Mouse (Mus musculus): ENCODE data around the gene Fam234a. TPM values are rescaled to one million over a fixed set of nuclear protein-coding genes. Genes with fewer than 3 reads are reported as not detected.
A peak's percentile ranks its signal among the peaks of the same experiment; 100 is the strongest.
"Not testable (repeated sequence)": the region's sequence is repeated elsewhere in the genome, so short reads cannot be mapped to it uniquely, and the experiment has no call there.

Gene Fam234a
- 9.1 and 9.5 TPM in 2 replicates for total RNA-seq (2017)

DNA sequence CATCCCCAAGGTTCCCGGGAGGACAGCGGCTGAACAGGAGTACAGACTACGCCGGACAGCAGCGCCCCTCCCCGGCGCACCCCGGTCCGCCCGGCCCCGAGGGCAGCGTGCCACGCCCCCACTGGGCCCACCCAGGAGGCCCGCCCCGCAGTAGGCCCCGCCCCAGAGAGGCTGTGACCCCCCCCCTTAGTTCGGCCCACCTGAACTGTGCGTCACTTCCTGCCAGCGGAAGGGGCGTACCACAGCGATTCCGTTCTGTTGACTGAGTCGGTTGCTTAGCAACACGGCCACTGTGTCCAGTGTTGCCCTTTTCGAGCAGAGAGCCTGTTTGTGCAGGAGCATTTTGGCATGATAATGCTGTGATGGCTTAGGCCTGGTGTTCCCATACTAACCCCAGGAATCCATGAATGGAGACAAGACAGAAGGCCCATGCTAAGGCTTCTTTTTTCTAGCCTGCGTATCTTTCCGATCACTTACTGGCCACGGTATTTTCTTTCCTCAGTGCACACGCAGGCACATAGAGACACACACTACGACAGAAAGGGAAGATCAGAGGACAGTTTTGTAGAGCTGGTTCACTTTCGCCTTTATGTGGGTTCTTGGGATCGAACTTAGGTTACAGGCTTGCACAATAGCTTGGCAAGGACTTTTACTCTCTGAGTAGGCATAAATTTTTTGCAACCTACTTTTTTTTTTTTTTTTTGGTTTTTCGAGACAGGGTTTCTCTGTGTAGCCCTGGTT lies at the start of gene Fam234a:
Fam234a (minus strand) TSS at position 142 of the 741 bp plus-strand sequence.
- peak; percentile 92 to 96 for ATAC-seq (replicated peaks in 1 of 2; ENCODE audit: insufficient read depth in 1 of 2, low FRiP score in 2 of 2, low TSS enrichment in 1 of 2, low read depth in 1 of 2, poor library complexity in 2 of 2, severe bottlenecking in 2 of 2)

DNA sequence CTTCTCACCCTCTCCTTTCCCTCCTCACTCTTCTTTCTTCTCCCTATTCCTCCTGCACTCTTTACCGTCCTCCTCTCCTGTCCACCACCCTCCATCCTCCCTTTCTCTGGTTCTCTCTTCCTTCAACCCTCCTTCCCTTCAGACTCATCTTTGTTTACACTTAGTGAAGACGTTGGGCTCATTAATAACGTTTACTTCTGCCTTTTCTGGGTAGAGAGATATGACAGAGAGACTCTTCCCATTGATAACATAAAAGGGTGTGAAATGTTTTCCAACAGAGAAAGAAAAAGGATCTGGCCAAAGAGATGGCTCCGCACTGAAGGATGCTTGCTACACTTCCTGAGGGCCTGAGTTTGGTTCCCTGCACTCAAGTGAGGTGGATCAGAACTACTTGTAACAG lies 45.4 kb upstream of the Fam234a start:
- no peak for ATAC-seq (replicated peaks in 1 of 2; ENCODE audit: insufficient read depth in 1 of 2, low FRiP score in 2 of 2, low TSS enrichment in 1 of 2, low read depth in 1 of 2, poor library complexity in 2 of 2, severe bottlenecking in 2 of 2)

DNA sequence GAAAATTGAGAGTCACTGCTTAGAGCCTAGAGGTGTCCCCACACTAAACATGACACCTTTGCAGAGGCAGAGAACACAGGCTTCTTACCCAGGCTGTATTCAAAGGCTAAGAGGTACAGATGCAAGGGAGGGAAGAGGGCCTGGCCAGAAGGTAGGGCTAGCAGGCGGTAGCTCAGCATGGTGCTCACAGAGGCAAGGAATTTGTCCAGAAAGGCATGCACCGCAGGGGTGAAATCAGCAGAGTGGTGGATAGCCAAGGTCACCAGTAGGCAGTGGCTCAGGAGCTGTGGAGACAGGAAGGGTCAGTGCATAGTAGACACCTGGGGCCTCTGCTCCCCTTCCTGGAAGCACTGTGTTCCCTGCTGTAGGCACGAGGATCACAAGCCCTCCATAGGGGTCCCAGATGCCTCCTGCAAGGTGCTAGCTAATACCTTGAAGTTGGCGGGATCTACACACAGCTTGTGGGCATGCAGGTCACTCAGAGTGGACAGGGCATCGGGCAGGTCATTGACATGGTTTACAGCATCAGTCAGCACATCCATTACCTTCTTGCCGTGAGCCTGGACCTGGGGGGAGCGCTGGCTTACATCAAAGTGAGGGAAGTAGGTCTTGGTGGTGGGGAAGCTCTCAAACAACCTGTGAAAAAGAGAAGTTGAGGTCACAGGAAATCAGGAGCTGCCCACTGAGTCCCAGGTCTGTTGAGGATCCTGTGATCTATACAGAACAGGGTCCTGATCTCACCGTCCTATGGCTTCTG lies 42.3 kb upstream of the Fam234a start:
- ATAC-seq (replicated peaks in 1 of 2; ENCODE audit: insufficient read depth in 1 of 2, low FRiP score in 2 of 2, low TSS enrichment in 1 of 2, low read depth in 1 of 2, poor library complexity in 2 of 2, severe bottlenecking in 2 of 2), result no peak

DNA sequence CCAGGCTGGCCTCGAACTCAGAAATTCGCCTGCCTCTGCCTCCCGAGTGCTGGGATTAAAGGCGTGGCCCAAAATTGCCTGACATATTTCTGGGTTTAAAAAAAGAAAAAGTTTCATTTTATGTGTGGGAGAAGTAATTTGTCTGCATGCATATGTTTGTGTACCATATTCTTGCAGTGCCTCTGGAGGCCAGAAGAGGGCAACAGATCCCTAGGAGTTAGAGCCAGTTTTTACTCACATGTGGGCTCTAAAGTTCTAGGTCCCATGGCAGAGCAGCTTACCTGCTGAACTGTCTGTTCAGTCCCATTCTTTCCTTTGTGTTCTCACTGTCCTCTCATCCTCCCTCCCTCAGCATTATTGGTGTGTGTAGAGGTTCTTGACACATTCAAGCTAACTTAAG lies 32.7 kb upstream of the Fam234a start:
- ATAC-seq (replicated peaks in 1 of 2; ENCODE audit: insufficient read depth in 1 of 2, low FRiP score in 2 of 2, low TSS enrichment in 1 of 2, low read depth in 1 of 2, poor library complexity in 2 of 2, severe bottlenecking in 2 of 2), result peak in 1 of 2 experiments; percentile 62; a peak in 1 of 4 replicates

DNA sequence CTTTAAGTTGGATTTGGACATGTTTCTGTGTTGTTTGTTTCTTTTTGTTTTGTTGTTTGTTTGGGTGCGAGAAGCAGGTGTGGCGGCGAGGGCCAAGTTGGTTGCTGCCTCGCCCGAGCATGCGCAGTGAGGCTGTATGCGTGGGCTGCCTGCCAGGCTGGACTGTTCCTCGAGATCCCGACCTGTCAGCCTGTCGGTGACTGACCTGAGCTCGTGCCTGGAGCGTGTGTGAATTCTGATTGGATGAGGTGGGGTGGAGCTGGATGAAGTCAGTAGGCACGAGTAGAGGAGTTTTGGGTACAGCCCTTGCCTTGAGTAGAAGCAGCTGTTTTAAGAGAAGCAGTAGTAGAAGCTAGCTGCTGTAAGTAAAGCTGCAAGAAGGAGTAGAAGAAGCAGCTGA lies 31.9 kb upstream of the Fam234a start:
- no peak for ATAC-seq (replicated peaks in 1 of 2; ENCODE audit: insufficient read depth in 1 of 2, low FRiP score in 2 of 2, low TSS enrichment in 1 of 2, low read depth in 1 of 2, poor library complexity in 2 of 2, severe bottlenecking in 2 of 2)

DNA sequence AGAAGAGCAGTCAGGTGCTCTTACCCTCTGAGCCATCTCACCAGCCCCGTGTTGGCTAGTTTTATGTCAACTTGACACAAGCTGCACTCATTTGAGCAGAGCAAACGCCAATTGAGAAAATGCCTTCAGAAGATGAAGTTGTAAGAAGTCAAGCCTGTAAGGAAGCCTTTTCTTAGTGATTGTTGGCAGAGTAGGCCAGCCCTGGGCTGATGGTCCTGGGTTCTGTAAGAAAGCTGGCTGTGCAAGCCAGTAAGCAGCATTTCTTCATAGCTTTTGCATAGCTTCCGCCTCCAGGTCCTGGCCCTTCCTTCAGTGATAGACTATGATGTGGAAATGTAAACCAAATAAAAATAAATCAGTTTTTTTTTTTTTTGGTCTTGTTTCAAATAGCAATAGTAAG lies 28.5 kb upstream of the Fam234a start:
- ATAC-seq (replicated peaks in 1 of 2; ENCODE audit: insufficient read depth in 1 of 2, low FRiP score in 2 of 2, low TSS enrichment in 1 of 2, low read depth in 1 of 2, poor library complexity in 2 of 2, severe bottlenecking in 2 of 2), result no peak

DNA sequence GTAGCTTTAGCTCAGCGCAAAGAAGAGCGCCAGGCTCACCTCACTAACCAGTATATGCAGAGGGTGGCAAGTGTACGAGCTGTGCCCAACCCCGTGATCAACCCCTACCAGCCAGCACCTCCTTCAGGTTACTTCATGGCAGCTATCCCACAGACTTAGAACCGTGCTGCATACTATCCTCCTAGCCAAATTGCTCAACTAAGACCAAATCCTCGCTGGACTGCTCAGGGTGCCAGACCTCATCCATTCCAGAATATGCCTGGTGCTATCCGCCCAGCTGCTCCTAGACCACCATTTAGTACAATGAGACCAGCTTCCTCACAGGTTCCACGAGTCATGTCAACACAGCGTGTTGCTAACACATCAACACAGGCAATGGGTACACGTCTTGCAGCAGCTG lies 25.5 kb upstream of the Fam234a start:
- ATAC-seq (replicated peaks in 1 of 2; ENCODE audit: insufficient read depth in 1 of 2, low FRiP score in 2 of 2, low TSS enrichment in 1 of 2, low read depth in 1 of 2, poor library complexity in 2 of 2, severe bottlenecking in 2 of 2), result not testable (repeated sequence)

GRCm38 (mm10) chr17:26268851-26269250 lies 24.8 kb upstream of the Fam234a start:
- no peak for ATAC-seq (replicated peaks in 1 of 2; ENCODE audit: insufficient read depth in 1 of 2, low FRiP score in 2 of 2, low TSS enrichment in 1 of 2, low read depth in 1 of 2, poor library complexity in 2 of 2, severe bottlenecking in 2 of 2)

DNA sequence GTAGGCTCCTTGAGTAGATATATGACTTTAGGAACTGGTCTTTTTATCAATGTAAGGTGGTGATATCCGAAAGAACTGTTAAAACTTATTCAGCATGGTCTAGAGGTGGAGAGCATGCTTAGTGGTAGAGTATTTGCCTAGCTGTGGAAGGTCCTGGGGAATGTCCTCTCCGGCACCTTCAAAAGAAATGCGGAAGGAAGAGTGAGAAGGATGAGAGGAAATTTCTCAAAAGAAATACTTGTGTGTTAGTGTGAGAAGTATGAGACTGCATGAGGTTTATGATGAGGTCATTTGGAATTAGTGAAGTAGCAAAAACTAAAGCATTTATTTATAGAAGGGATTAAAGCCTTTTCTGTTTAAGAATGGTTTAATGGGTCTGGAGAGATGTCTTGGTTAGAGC lies 18.3 kb upstream of the Fam234a start:
- no peak for ATAC-seq (replicated peaks in 1 of 2; ENCODE audit: insufficient read depth in 1 of 2, low FRiP score in 2 of 2, low TSS enrichment in 1 of 2, low read depth in 1 of 2, poor library complexity in 2 of 2, severe bottlenecking in 2 of 2)

DNA sequence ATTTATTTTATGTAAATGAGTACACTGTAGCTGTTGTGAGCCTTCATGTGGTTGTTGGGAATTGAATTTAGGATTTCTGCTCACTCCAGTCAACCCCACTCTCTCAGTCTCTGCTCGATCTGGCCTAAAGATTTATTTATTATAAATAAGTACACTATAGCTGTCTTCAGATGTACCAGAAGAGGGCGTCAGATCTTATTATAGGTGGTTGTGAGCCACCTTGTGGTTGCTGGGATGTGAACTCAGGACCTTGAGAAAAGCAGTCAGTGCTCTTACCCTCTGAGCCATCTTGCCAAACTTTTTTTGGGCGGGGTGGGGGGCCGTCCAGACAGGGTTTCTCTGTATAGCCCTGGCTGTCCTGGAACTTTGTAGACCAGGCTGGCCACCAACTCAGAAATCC lies 17.8 kb upstream of the Fam234a start:
- no peak for ATAC-seq (replicated peaks in 1 of 2; ENCODE audit: insufficient read depth in 1 of 2, low FRiP score in 2 of 2, low TSS enrichment in 1 of 2, low read depth in 1 of 2, poor library complexity in 2 of 2, severe bottlenecking in 2 of 2)

DNA sequence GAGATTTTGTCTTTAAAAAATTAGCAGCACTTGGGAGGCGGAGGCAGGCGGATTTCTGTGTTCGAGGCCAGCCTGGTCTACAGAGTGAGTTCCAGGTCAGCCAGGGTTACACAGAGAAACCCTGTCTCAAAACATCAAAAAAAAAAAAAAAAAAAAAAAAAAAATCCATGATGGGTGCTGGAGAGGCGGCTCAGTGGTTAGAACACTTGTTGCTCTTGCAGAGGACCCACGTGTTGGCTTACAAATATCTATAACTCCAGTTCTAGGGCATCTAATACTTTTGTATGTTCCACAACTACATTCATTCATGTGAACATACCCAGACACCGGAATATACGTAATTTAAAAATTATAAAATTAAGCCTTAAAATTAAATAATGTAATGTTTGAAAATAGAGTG lies 11.3 kb upstream of the Fam234a start:
- no peak for ATAC-seq (replicated peaks in 1 of 2; ENCODE audit: insufficient read depth in 1 of 2, low FRiP score in 2 of 2, low TSS enrichment in 1 of 2, low read depth in 1 of 2, poor library complexity in 2 of 2, severe bottlenecking in 2 of 2)

DNA sequence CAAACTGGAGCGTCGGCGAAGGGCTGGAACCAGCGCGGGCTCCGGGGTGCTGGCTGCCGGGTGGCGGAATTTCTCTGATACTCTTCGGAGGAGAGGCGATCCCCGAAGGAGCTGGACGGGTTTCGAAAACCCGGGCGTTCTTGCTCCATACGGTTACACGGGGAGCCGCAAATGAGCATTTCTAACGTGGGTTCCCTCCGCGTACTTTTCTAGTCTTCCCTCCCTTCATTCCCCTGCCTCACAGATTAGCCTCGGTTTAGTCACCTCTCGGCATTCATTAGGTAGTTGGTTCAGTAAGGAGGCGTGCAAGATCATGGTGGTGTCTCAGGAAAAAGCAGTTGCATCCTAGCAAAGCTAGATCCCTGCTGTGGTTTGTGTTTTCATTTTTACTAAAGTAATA lies 9.4 kb upstream of the Fam234a start:
- no peak for ATAC-seq (replicated peaks in 1 of 2; ENCODE audit: insufficient read depth in 1 of 2, low FRiP score in 2 of 2, low TSS enrichment in 1 of 2, low read depth in 1 of 2, poor library complexity in 2 of 2, severe bottlenecking in 2 of 2)

- ATAC-seq (replicated peaks in 1 of 2; ENCODE audit: insufficient read depth in 1 of 2, low FRiP score in 2 of 2, low TSS enrichment in 1 of 2, low read depth in 1 of 2, poor library complexity in 2 of 2, severe bottlenecking in 2 of 2), result peak; percentile 83 to 92
These were observed 8.7 kb upstream of the Fam234a start, which contains the start of gene Luc7l for GRCm38 (mm10) chr17:26252539-26253251. TSS of gene Luc7l (plus strand) at chr17:26252896.

- no peak for ATAC-seq (replicated peaks in 1 of 2; ENCODE audit: insufficient read depth in 1 of 2, low FRiP score in 2 of 2, low TSS enrichment in 1 of 2, low read depth in 1 of 2, poor library complexity in 2 of 2, severe bottlenecking in 2 of 2)
These were observed 8.0 kb upstream of the Fam234a start for GRCm38 (mm10) chr17:26251886-26252538.

DNA sequence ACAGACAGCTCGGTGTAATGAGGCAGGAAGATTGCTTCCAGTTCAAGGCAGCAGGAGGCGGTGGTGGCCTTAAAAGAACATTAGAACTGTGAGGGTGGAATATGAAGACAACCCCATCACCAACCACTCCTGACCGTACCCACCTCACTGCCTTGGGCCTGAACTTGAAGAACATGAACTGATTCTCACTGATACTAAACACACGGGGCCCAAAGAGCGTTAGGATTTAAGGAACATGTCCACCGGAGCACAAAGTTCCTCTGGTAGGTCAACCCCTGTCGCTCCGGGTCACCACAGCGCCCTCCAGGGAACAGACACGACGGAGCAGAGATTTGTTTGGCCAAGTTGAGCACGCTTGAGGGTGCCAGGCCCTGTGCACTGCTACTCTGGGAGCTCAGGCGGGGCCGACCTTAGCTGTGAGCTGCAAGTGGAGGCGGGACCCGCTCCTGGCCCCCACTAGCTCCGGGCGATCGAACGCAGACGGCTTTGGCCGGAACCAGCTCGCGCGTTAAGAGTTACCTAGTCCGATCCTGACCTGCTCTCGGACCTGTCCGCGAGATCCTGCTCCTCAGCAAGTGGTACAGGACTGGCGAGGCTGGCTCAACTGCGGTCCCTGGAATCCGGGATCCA lies 456 bp downstream of the Fam234a start:
- ATAC-seq (replicated peaks in 1 of 2; ENCODE audit: insufficient read depth in 1 of 2, low FRiP score in 2 of 2, low TSS enrichment in 1 of 2, low read depth in 1 of 2, poor library complexity in 2 of 2, severe bottlenecking in 2 of 2), result peak; percentile 61 to 76

- ATAC-seq (replicated peaks in 1 of 2; ENCODE audit: insufficient read depth in 1 of 2, low FRiP score in 2 of 2, low TSS enrichment in 1 of 2, low read depth in 1 of 2, poor library complexity in 2 of 2, severe bottlenecking in 2 of 2), result no peak
These were observed 3.1 kb downstream of the Fam234a start for GRCm38 (mm10) chr17:26240990-26241389.

DNA sequence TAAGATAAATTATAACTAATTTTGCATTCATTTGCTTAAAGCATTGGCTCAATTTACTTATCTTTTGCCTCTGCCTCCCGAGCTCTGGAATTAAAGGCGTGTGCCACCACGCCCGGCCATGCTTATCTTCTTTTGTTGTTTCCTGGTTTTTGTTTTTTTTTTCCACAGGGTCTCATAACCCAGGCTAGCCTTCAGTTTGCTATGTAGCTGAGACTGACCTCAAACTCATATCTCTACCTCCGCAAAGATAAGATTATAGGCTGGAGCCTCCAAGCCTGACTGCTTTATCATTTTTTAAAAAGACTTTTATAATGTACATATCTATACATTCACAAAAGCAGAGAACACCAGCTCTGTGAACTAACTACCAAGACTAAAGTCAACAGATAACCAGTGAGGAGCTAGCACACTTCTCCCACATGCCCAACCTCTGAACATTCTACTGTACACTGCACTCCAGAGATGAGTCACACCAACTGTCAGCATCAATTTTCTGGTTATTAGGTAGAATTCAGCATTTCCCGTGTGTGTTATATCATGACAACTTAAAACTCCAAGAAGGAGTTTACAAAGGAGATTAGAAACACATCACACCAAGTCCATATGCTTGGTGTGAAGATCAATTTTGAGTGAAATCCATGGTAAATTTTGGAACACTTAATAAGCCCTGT lies 3.8 kb downstream of the Fam234a start:
- ATAC-seq (replicated peaks in 1 of 2; ENCODE audit: insufficient read depth in 1 of 2, low FRiP score in 2 of 2, low TSS enrichment in 1 of 2, low read depth in 1 of 2, poor library complexity in 2 of 2, severe bottlenecking in 2 of 2), result no peak
